Mouse (Mus musculus) naive thymus-derived CD4-positive, alpha-beta T cell, adult 2 months (primary cell): ENCODE measurements around the gene 4930523C07Rik.

Experiments
- DNase-seq: peaks from one replicate; pipeline ENCODE4 v3.0.0-alpha.2; 2011; ENCODE audit warnings: low read depth

The 4930523C07Rik gene

DNA sequence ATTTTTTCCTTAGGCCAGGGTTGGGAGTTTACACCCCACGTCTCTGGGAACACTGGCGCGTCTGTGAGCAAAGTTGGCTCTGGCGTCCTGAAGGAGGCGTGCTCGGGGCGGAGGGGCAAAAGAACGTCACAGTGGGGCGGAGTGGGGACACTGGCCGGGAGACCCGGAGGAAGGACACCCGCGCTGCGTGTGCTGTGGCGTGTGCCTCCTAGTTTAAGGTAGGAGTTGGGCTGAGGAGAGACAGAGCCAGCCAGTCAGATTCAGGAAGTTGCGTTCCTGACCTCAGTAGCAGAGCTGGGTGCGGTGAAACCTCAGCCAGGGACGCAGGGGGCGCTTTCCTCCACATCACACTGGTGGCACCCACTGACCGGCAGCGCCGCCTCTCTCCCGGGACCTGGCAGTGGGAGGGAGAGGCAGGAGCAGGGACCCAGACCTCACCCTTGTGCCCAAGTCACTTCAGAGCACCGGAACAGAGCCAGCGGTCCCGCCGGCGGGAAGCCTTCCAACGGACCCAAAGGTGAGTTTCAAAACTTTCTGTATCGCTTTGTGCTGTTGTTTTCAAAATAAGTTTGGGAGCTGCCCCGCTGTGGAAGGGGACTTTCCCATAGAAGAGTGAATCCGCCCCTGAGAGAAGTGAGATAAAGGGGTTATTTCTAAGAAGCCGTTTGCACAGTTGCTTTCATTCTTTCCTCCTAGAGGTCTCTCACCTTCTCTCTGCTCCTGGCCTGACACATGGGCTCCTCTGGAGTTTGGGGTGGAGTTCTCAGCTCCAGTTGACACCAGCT is at the start of gene 4930523C07Rik:
TSS of gene 4930523C07Rik (plus strand) at position 146 of the 785 bp plus-strand sequence.
- DNase-seq, result peak; percentile 87

- DNase-seq, result no peak
These were observed 46.9 kb upstream of the 4930523C07Rik start for GRCm38 (mm10) chr1:159997329-159997728.

GRCm38 (mm10) chr1:159998349-159998748 is 45.8 kb upstream of the 4930523C07Rik start:
- DNase-seq, result no peak

DNA sequence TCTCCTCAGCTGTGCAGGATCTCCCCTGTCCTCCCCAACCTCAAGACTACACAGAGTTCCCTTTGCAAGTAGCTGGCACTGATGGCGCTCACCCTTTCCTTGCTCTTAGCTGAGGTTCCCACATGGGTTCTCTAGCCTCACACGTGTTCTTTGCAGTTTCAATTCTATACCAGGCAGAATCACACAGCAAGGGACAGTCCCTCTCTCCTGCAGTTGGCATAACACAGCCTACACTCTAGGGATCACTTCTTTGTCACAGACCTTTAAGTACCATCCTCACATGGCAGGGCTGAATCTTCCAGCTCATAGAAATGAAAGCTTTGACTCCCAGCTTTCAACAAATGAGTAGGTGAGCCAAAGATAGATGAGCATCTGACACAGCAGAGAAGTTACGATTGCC is 45.0 kb upstream of the 4930523C07Rik start:
- no peak for DNase-seq

DNA sequence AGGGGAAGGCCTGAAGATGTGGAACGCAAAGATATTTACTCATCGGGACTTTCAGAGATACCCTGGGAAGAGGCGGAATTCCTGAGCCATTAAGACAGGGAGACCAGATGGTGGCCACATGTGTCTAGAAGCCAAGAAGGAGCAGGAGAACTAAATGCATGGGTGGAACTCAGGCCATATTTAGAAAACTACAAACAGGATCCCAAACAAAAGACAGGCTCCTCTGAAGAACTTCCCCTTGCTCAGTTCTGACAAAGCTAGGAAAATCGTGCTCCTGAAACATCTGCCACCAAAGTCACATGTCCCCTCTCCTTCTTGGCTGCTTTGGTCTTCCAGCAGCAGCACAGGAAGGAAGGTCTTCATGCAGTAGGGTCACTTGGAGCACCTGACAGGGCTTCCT is 38.9 kb upstream of the 4930523C07Rik start:
- DNase-seq, result no peak

- DNase-seq, result peak; percentile 70
These were observed 37.1 kb upstream of the 4930523C07Rik start for GRCm38 (mm10) chr1:160006919-160007588.

GRCm38 (mm10) chr1:160013042-160013441 is 31.1 kb upstream of the 4930523C07Rik start:
- no peak for DNase-seq

DNA sequence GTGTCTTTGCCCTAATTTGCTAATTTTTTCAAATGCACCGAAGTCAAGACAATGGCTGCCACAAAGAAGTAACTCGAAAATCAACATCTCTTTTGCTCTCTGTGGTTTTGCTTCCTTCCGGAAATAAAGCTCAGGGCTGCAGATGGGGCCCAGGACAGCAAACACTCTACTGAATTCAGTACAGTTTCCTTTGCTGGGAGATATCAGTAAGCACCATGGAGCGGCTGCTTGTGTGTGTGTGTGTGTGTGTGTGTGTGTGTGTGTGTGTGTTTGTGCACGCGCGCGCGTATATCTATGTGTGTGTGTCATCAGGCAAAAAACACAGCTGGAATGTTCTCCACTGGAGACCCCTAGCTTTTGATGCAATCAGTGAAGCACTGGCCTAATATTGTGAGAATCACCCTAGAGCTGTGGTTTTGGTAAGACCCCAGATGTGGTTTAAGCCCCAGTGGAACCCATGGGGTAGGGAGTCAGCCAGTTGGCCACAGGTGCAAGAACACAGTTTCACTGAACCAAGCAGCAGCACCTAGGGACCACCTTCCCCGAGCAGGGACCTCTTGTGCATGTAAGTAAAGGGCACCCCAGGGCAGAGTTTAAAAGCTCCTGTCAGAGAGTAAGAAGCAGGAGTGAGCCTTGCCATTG is 19.7 kb upstream of the 4930523C07Rik start:
- DNase-seq, result peak; percentile 82

- peak; percentile 56 for DNase-seq
These were observed 18.9 kb upstream of the 4930523C07Rik start for GRCm38 (mm10) chr1:160025146-160025894.

DNA sequence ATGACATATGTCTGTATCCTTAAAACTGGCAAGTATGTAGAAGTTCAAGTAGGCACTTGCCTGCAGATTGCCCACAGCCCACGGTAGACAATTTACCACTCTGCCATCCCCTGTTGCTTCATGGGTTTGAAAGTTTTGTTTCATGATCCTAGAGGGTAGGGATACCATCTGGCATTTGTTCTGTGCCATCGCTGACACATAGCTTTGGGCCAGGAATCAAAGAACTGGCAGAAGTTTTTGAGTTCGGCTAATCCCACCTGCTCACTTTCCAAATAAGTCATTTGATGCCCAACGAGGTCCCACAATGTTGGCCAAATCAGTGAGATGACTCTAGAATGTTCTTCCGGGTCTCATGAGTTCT is 18.3 kb upstream of the 4930523C07Rik start:
- DNase-seq, result no peak

GRCm38 (mm10) chr1:160027939-160028338 is 16.2 kb upstream of the 4930523C07Rik start:
- no peak for DNase-seq

DNA sequence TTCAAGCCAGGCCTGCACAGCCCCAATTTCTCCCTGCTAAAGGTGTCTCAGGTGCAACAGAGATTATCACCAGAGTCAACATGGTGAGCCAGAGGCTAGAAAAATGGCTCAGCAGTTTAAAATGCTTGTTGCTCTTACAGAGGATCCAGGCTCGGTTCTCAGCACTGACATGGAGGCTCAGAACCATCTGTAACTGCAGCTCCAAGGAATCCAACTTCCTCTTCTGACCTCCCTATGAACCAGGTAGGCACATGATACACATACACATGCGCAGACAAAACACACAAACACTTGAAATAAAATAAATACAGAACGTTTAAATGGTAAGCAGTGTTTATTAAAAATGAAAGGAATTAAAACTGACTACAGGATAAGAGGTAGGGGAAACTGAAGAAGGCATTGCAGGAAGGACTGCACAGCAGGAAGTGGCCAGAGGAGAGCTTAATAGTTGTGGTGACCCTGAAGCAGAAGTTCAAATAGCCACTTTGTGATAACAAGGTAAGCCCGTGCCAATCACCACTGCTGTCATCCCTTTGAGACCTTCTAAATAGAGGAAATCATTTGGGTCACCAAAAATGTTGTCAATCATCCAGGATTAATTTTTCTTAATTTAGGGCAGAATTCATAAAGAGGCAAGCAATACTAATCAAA is 10.1 kb upstream of the 4930523C07Rik start:
- no peak for DNase-seq

DNA sequence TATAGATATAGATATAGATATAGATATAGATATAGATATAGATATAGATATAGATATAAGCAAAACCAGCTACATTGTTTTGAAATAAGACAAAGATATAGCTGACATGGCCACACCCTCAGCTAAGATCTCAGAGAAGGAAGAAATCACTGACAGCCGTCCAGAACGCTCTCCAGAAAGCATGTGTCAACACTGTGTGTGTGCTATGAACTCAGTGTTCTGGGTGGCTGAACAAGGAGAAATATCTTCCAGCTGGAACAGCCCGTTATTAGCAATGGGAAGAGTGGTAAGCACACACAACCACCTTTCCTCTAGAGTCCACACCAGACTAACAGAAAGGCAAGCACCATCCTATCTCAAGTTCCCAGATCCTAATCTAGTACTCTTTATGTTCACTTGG is 8.6 kb upstream of the 4930523C07Rik start:
- peak; percentile 19 for DNase-seq

- peak; percentile 67 for DNase-seq
These were observed 7.1 kb upstream of the 4930523C07Rik start for GRCm38 (mm10) chr1:160036996-160037521.

GRCm38 (mm10) chr1:160039951-160040645 is 4.1 kb upstream of the 4930523C07Rik start:
- DNase-seq, result peak; percentile 75

DNA sequence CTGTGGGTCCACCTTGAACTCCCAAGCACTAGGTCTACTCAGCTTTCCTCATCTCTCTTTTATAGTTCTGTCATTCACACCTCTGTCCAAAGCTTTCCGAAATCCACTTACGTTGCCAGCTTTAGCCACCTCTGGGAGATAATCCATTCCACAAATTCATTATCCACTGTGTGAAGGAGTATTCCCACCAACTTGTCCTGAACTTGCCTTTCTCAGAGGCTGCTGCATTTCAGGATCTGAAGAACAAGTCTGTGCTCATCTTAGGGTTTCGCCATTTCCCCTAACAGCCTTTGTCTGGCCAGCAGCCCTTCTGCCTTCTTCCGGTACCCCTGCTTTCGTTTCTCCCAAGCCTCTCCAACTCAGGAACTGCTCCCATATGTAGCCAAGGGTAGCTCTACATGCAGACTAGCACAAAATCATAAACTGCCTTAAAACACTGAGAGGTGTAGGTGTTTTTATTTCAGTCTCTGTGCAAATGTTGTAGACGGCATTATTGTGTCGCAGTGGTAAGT is 2.9 kb upstream of the 4930523C07Rik start:
- DNase-seq, result no peak

DNA sequence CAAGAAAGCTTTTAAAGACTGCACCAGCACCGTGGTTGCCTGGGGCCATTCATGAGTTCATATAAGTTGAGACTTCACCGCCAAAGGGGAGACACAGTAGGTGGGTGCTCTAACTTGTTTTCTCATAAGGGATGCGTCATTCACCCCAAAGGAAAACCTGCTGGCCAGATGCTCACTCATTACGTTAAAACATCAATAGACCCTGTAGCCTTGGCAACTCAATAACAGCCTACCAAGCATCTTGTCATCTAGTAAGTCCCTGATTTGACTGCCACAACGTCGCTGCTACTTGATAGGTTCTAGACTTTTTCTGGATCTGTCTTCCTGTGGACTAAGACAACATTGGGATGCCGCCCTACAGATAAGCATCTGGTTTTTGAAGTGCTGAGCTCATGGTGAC is 1.8 kb upstream of the 4930523C07Rik start:
- peak; percentile 76 for DNase-seq

GRCm38 (mm10) chr1:160043271-160043975 is 759 bp upstream of the 4930523C07Rik start:
- DNase-seq, result no peak

- peak; percentile 73 for DNase-seq
These were observed 1.0 kb downstream of the 4930523C07Rik start for GRCm38 (mm10) chr1:160045056-160045715.
